In the genomic region with DNA sequence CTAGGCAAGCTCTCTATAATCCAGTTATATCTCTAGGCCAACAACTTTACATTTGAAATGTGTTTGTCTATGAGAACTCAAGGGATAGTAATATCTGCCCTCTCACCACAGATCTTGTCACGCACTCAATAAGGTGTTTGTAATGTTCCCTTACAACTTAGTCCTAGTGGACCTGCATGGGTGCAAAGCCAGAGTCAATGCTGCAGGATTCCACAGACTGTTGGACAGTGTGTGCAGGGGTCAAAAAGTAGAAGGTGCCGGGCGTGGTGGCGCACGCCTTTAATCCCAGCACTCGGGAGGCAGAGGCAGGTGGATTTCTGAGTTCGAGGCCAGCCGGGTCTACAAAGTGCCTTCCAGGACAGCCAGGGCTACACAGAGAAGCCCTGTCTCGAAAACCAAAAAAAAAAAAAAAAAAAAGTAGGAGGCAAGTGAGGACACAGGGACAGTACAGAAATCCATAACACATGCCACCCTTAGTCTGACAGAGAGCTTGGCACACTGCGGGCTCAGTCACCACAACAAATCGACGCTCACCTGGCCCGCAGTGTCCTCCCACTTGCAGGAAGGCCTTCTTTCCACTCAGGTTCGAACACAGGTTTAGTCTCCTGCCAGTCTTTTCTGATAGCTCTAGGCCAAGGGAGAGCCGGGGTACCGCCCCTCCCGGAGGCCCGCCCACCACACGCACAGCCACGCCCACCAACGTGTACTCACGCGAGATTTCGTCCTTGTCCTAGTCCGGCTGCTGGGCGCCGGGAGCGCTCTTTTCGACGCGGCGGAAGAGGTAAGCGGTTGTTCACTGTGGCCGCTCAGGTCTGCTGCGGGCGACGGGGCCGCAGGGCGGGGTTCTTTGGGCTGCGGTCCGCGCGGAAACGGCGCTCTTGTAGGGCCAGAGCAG, we compare ENCODE assay signal across 8 mouse cellular contexts. TPM values are rescaled to one million over a fixed set of nuclear protein-coding genes. Genes with fewer than 3 reads are reported as not detected.
DNase-seq lines count a peak whose midpoint lies in the region; ATAC-seq lines count a peak whose summit lies in the region.

A gene (plus strand): TSS at position 712 of the 895 bp plus-strand sequence.

- peak; percentile 88 for ATAC-seq in megakaryocyte progenitor cell, adult 5-6 weeks (replicated peaks; ENCODE audit: poor library complexity)

- DNase-seq in adipocyte (ENCODE audit: low spot score): peak; percentile 94
- peak; percentile 97 for DNase-seq in embryo, embryonic 10 days (ENCODE audit: low spot score)
- DNase-seq in gastrocnemius, postnatal 10 days: peak; percentile 98
- DNase-seq in induced T-regulatory cell, adult 2 months (ENCODE audit: low read depth): peak; percentile 98
- DNase-seq in left cerebral cortex, adult 9 months (ENCODE audit: low spot score in 2 of 2): peak; percentile 86 to 96
- DNase-seq in right cerebral cortex, postnatal 14 days: peak; percentile 96
- DNase-seq in urinary bladder, postnatal 36 days (ENCODE audit: low spot score in 2 of 2): peak; percentile 99

RNA-seq across cellular contexts. Expression of the gene that starts here (rescaled TPM):
- total RNA-seq in gastrocnemius, postnatal 10 days (2021): 10 to 100 TPM; 50.4 to 65.8 TPM
- 394 and 427 TPM in 2 replicates for total RNA-seq in megakaryocyte progenitor cell, adult 5-6 weeks (2015)
- 1,420 and 1,531 TPM in 2 replicates for total RNA-seq in megakaryocyte progenitor cell, adult 5-6 weeks (2017)

Comparison
In these comparisons a context has a peak if more than half of its experiments do, and no peak if none do; other contexts are left out.
1. Peak in every context shown above with its lines: DNase-seq and ATAC-seq.
2. RNA of the gene that starts here (total RNA-seq): 394 to 1,531 TPM in megakaryocyte progenitor cell, adult 5-6 weeks; 50.4 to 65.8 TPM in gastrocnemius, postnatal 10 days; every median in the first group is over 4 times any median in the second.